Mouse (Mus musculus) cerebellum, adult 2 months (tissue): ENCODE data around the gene Hadhb. TPM values are rescaled to one million over a fixed set of nuclear protein-coding genes. Genes with fewer than 3 reads are reported as not detected.
A peak's percentile ranks its signal among the peaks of the same experiment; 100 is the strongest.
"Not testable (repeated sequence)": the region's sequence is repeated elsewhere in the genome, so short reads cannot be mapped to it uniquely, and the experiment has no call there.

Experiments
- DNase-seq, 2 experiments: peaks; one replicate each; pipeline ENCODE4 v3.0.0; 2021
- H3K27ac ChIP-seq: fragments of 200-500 bp; 2 replicates; pipeline ENCODE4 v1.5.1; 2012; ENCODE audit warnings: low read length, control low read depth, inconsistent platforms; ENCODE audit not compliant: insufficient read depth
- H3K27me3 ChIP-seq: fragments of 200-500 bp; 2 replicates; pipeline ENCODE4 v1.6.1; 2012; ENCODE audit warnings: inconsistent platforms, mild to moderate bottlenecking, low read length, moderate library complexity; ENCODE audit not compliant: control insufficient read depth, insufficient read depth
- H3K4me1 ChIP-seq: fragments of 200-500 bp; 2 replicates; pipeline ENCODE4 v1.6.1; 2011; ENCODE audit warnings: low read length; ENCODE audit not compliant: control insufficient read depth, insufficient read depth
- H3K4me3 ChIP-seq: fragments of 200-500 bp; replicated peaks from 2 replicates; pipeline ENCODE3; 2011; ENCODE audit warnings: mild to moderate bottlenecking, low read depth, low read length, control low read depth; ENCODE audit not compliant: insufficient read depth
- CTCF ChIP-seq: fragments of 200-500 bp; IDR thresholded peaks from 2 replicates; pipeline ENCODE4 v1.5.1; 2011; ENCODE audit warnings: low read depth, mild to moderate bottlenecking, control low read depth, low read length, moderate library complexity, borderline replicate concordance; ENCODE audit not compliant: insufficient read depth
- POLR2A ChIP-seq: fragments of 200-500 bp; IDR thresholded peaks from 2 replicates; pipeline ENCODE4 v1.6.1; 2011; ENCODE audit warnings: low read length, control low read depth, borderline replicate concordance; ENCODE audit not compliant: insufficient read depth
- WGBS: fragments of 180-500 bp; shearing (Covaris S2); methylation state at CpG from one replicate; pipeline ENCODE4 v1.1.7; 2018; 5-methylcytosine and 5-hydroxymethylcytosine counted together
- polyA plus RNA-seq: library from polyadenylated mRNA; depleted of rRNA; stranded (reverse); fragments of >200 nt; gene quantifications from 2 replicates; pipeline ENCODE4 v1.2.3, GENCODE M21; 2012

The Hadhb gene
- polyA plus RNA-seq, 1 experiment = 148 TPM

DNA sequence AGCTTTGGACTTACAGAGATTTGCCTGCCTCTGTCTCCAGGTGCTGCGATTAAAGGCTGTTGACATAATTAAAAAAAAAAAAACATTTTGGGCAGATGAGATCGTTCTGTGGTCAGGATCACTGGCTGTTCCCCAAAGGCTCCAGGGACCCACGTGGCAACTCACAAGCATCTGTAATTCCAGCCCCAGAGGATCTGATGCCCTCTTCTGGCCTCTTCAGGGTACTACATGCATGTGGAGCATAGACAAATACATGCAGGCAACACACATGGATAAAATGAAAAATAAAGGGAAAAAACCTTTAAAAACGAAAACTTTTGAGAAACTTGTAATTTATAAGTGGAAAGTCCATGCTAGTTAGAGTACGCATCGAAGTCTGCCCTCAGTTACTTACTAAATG is 52.2 kb downstream of the Hadhb start:
- no peak for DNase-seq
- H3K4me3 ChIP-seq = no peak overlapping the region
- H3K27me3 ChIP-seq = no peaks in the 10 kb centered on the region
- H3K27ac ChIP-seq = no peak overlapping the region
- TF ChIP-seq POLR2A (no peak), CTCF (no peak)
- H3K4me1 ChIP-seq = no peaks in the 10 kb centered on the region
- WGBS = 59% methylated on average over 6 of the region's 6 CpGs

DNA sequence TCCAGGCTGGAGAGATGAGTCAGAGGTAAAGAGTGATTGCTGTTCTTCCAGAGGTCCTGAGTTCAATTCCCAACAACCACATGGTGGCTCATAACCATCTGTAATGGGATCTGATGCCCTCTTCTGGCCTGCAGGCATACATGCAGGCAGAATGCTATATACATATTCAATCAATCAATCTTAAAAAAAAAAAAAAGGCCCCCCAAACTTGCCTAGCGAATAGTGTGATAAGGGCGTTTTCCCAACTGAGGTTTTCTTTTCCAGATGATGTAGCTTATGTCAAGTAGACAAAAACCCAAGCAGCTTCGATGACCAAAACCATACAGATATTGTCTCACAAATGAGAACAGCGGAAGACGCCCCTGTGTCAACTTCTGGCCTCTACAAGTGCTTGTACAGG is 55.7 kb downstream of the Hadhb start:
- H3K4me3 ChIP-seq, DNase-seq, H3K27ac ChIP-seq, H3K4me1 ChIP-seq, H3K27me3 ChIP-seq: not testable (repeated sequence)
- WGBS = 91% methylated on average over 5 of the region's 5 CpGs

DNA sequence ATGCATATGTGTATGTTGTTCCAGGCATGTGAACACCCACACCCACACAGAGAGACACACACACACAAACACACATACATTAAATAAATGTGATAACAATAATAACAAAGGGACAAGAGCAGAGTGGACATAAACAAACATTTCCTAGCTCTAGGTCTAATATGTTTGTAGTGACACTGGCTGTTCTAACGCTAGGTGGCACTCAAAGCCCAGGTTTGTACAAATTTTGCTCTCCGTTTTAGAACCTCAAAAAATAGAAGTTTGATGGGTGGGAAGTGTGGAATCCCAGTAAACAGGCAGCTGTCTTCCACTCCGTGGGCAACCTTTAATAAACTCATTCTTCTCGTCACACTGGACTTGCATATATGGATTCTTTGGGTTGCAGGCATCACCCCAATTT is 59.8 kb downstream of the Hadhb start:
- TF ChIP-seq CTCF (peak; percentile 58; the same call in 1 of the 2 replicates), POLR2A (no peak)
- H3K27ac ChIP-seq = no peak overlapping the region
- H3K4me3 ChIP-seq = no peak overlapping the region
- WGBS = 4% methylated on average over 4 of the region's 4 CpGs
- no peaks in the 10 kb centered on the region for H3K4me1 ChIP-seq
- peak; percentile 57 to 72 for DNase-seq
- no peaks in the 10 kb centered on the region for H3K27me3 ChIP-seq

DNA sequence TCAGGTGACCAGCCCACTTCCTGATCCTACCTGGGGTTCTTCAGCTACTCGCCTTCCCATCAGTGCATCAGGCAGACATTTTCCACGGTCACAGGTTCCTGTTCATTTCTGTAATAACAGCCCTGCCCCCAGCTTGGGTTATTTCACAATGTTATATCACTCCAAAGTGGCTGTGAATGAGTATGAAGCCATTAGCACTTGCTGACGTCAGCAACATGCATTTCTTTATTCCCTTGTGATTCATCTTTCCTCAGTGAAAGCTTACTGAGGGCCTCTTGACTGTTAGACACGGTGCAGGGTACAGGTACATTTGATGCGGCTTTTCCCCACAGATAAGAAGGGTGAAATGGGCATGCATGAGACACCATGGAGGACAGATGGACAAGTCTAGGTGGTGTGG is 60.9 kb downstream of the Hadhb start:
- TF ChIP-seq CTCF = no peak
- Histone ChIP-seq H3K4me1 (no peaks in the 10 kb centered on the region), H3K27me3 (no peaks in the 10 kb centered on the region), H3K27ac (no peak overlapping the region), H3K4me3 (no peak overlapping the region)
- WGBS = 81% methylated on average over 5 of the region's 5 CpGs
- no peak for DNase-seq

DNA sequence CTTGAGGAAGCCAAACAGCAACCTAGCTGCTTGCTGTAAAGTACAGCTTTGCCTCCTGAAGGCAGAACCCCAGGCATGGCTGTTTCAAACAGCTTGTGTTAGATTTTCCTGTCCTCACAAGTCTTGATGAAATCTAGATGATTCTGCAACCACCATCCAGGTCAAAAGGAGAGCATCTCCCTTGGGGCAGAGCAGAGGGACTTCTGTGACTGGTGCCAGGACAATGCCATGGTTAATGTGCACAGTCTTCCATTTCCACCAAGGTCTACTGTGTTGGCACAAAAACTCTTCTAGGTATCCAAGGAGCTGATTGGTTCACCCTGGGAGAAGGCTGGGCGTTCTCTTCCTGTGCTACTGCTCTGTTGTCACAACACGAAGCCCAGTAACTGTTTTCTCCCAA is 64.7 kb downstream of the Hadhb start:
- 81% methylated on average over 2 of the region's 2 CpGs for WGBS
- no peak for DNase-seq
- H3K27me3 ChIP-seq = no peaks in the 10 kb centered on the region
- no peak overlapping the region for H3K27ac ChIP-seq
- H3K4me1 ChIP-seq = no peaks in the 10 kb centered on the region
- no peak for TF ChIP-seq CTCF
- no peak for TF ChIP-seq POLR2A
- H3K4me3 ChIP-seq = no peak overlapping the region

DNA sequence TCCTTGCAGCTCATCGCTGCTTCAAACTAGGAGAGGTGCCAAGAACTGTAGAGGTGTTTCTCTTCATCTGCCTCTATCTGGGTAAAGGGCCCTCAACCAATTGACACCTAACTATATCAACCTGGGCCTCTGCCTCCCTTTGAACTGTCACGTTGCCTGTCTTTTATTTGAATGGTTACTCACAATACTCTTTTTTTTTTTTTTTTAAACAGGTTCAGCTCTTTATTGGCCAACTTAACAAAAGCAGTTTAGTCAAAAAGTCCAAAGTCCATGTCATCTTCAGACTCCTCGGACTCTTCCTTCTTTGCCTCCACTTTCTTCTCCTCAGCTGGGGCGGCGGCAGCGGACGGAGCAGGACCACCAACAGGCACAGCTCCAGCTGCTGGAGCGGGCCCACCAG is 65.6 kb downstream of the Hadhb start:
- Histone ChIP-seq H3K27ac (no peak overlapping the region), H3K27me3 (no peaks in the 10 kb centered on the region), H3K4me1 (no peaks in the 10 kb centered on the region), H3K4me3 (no peak overlapping the region)
- 80% methylated on average over 8 of the region's 8 CpGs for WGBS
- TF ChIP-seq POLR2A = no peak
- no peak for DNase-seq

DNA sequence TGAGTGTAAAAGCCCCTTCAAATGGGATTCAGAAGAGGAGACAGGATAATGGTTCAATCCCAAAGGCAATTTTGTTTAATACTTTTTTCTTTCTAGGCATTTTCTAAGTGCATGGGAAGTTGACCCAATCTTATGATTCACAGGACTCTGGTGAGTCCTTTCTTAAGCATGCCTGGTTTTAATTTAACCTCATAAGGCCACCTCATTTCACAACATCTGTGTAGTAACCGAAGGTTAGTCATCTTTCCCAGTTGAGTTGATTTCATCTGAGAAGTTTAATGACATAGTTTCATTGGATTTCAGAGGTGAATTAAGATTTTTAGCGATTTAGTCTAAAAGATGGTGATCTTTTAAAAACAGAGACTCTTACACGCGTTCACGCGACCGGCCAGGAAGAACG is 67.6 kb downstream of the Hadhb start:
- no peaks in the 10 kb centered on the region for H3K4me1 ChIP-seq
- 98% methylated on average over 8 of the region's 8 CpGs for WGBS
- no peak overlapping the region for H3K27ac ChIP-seq
- no peak overlapping the region for H3K4me3 ChIP-seq
- no peaks in the 10 kb centered on the region for H3K27me3 ChIP-seq
- DNase-seq = no peak
- TF ChIP-seq POLR2A (no peak), CTCF (no peak)

DNA sequence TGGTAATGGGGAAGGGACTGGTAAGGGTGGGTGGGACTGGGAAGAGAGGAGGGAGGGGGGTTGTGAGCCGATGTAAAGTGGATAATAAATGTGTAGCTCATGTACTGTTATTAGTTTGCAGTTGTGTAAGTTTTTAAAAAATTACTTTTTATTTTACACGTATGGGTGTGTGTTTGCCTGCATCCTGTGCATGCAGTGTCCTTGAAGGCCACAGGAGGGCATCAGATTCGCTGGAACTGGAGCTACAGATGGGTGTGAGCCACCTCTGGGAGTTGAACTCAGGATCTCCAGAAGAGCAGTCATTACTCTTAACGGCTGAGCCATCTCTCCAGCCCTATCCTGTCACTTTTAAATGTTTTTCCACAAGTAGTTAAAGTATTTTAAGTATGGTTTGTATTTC is 75.9 kb downstream of the Hadhb start:
- Histone ChIP-seq H3K4me1 (no peaks in the 10 kb centered on the region), H3K27me3 (no peaks in the 10 kb centered on the region), H3K4me3 (no peak overlapping the region), H3K27ac (no peak overlapping the region)
- WGBS = 61% methylated on average over 4 of the region's 4 CpGs
- peak; percentile 44 to 48 for DNase-seq
- TF ChIP-seq CTCF (peak; percentile 72), POLR2A (no peak)

DNA sequence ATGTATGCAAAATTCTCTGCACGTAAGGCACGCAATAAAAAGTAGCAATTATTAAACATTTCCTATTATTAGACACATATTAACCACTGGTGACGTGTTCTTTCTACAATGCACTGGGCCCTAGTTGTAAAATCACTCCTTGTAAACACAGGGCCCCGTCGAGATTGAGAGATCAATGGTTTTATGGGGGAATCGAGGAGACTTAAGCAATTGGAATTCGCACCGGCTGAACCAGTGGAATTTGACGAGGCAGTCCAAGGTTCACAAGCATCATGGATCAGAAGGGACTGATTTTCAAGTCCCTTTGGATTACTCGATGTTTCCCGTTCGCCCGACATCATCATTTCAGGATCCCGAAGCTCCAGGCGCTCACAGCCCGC is 76.8 kb downstream of the Hadhb start:
- WGBS = 23% methylated on average over 16 of the region's 16 CpGs
- DNase-seq = no peak
- Histone ChIP-seq H3K4me3 (peak overlapping the region; percentile 78), H3K27me3 (no peaks in the 10 kb centered on the region), H3K4me1 (peaks cover 2% of the 10 kb centered on the region; the same call in 1 of the 2 replicates), H3K27ac (peak overlapping the region; percentile 49)
- no peak for TF ChIP-seq POLR2A
- TF ChIP-seq CTCF = no peak
